Comparison of ENCODE assay signal across 22 mouse cellular contexts in the genomic region with DNA sequence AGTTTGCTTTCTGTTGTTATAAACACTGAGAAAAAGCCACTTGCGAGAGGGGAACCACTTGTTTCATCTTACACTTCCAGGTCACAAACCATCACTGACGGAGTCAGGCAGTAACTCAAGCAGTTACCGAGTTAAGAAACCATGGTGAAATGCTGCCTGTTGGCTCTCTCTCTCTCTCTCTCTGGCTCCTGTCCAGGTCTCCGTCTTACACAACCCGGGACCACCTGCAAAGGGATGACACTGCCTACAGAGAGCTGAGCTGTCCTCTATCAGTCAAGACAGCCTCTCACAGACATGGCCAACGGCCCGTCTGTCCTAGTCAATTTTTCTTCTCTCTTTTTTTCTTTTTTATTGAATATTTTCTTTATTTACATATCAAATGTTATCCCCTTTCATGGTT. TPM values are rescaled to one million over a fixed set of nuclear protein-coding genes. Genes with fewer than 3 reads are reported as not detected.
DNase-seq lines count a peak whose midpoint lies in the region; ATAC-seq lines count a peak whose summit lies in the region.
"Had no signal": no experiment of that assay in that cellular context is flagged by ENCODE, and none has a peak within 500 bp of the region (broad histone marks: within the 10 kb centered on the region; RNA-seq: fewer than 3 reads in every experiment).

No protein-coding gene starts in this region.

- H3K9ac ChIP-seq in heart, embryonic 14.5 days (ENCODE audit: low read length), result peak overlapping the region; percentile 34; the same call in 1 of the 2 replicates
- H3K9ac ChIP-seq in midbrain, embryonic 11.5 days (ENCODE audit: low read length), result no peak overlapping the region
- no peak overlapping the region for H3K9ac ChIP-seq in midbrain, embryonic 15.5 days
- H3K9ac ChIP-seq in embryonic facial prominence, embryonic 14.5 days (ENCODE audit: low read depth, low read length), result no peak overlapping the region
- H3K9ac ChIP-seq: forebrain, embryonic 15.5 days; hindbrain, embryonic 12.5 days; intestine, embryonic 15.5 days; limb, embryonic 12.5 days; liver, embryonic 13.5 days had no signal

- no peaks in the 10 kb centered on the region for H3K27me3 ChIP-seq in heart, embryonic 14.5 days (ENCODE audit: control insufficient read depth, insufficient read depth, low read length)
- H3K27me3 ChIP-seq in midbrain, embryonic 11.5 days (ENCODE audit: control insufficient read depth, insufficient read depth, low read length), result no peaks in the 10 kb centered on the region
- no peaks in the 10 kb centered on the region for H3K27me3 ChIP-seq in midbrain, embryonic 15.5 days (replicated peaks)
- H3K27me3 ChIP-seq in embryonic facial prominence, embryonic 14.5 days (replicated peaks; ENCODE audit: control insufficient read depth, insufficient read depth, low read length), result no peaks in the 10 kb centered on the region
- H3K27me3 ChIP-seq: forebrain, embryonic 15.5 days; hindbrain, embryonic 12.5 days; intestine, embryonic 15.5 days; limb, embryonic 12.5 days; liver, embryonic 13.5 days had no signal

- 68% methylated on average over 7 of the region's 7 CpGs for WGBS in heart, embryonic 14.5 days
- WGBS in midbrain, embryonic 11.5 days, result 86% methylated on average over 7 of the region's 7 CpGs
- WGBS in midbrain, embryonic 15.5 days, result 75% methylated on average over 7 of the region's 7 CpGs
- 67% methylated on average over 7 of the region's 7 CpGs for WGBS in embryonic facial prominence, embryonic 14.5 days

- intact Hi-C loops in heart, postnatal 10 days (cut with DNase I), result no loop called here

- H3K4me3 ChIP-seq in heart, embryonic 14.5 days (ENCODE audit: control insufficient read depth in 1 of 2, insufficient read depth in 1 of 2, low read depth in 1 of 2, low read length in 2 of 2), result no peak overlapping the region
- no peak overlapping the region for H3K4me3 ChIP-seq in midbrain, embryonic 11.5 days (ENCODE audit: low read depth, low read length)
- no peak overlapping the region for H3K4me3 ChIP-seq in midbrain, embryonic 15.5 days
- H3K4me3 ChIP-seq in embryonic facial prominence, embryonic 14.5 days (ENCODE audit: low read depth, low read length), result no peak overlapping the region
- H3K4me3 ChIP-seq: erythroblast, embryonic 14.5 days; forebrain, embryonic 15.5 days; hindbrain, embryonic 12.5 days; intestine, embryonic 15.5 days; limb, embryonic 12.5 days; liver, embryonic 13.5 days; midbrain, embryonic 10.5 days; myocyte had no signal

- peak; percentile 43 for DNase-seq in adrenal gland, postnatal 10 days
- no peak for DNase-seq in adrenal gland, adult 8-10 months
- no peak for DNase-seq in heart, postnatal 10 days
- peak; percentile 64 for DNase-seq in midbrain, embryonic 11.5 days (ENCODE audit: low spot score, missing footprints)
- peak; percentile 25 for DNase-seq in embryonic facial prominence, embryonic 14.5 days (ENCODE audit: low spot score)
- no peak for DNase-seq in urinary bladder, adult 18-20 months (ENCODE audit: low spot score in 2 of 2)
- DNase-seq: cerebellum, adult 18-20 months; heart, adult 18-20 months; kidney, postnatal 10 days; liver, embryonic 13.5 days; right cerebral cortex, adult 18-20 months; thymus, adult 18-20 months had no signal

- H3K27ac ChIP-seq in heart, embryonic 14.5 days (replicated peaks in 1 of 2; ENCODE audit: control insufficient read depth in 1 of 2, insufficient read depth in 1 of 2, low read depth in 2 of 2, low read length in 2 of 2), result peak overlapping the region; percentile 2 to 24; a peak in 1 of 4 replicates
- no peak overlapping the region for H3K27ac ChIP-seq in midbrain, embryonic 11.5 days (ENCODE audit: low read depth, low read length)
- no peak overlapping the region for H3K27ac ChIP-seq in midbrain, embryonic 15.5 days
- no peak overlapping the region for H3K27ac ChIP-seq in embryonic facial prominence, embryonic 14.5 days (replicated peaks; ENCODE audit: low read depth, low read length)
- H3K27ac ChIP-seq: forebrain, embryonic 15.5 days; hindbrain, embryonic 12.5 days; intestine, embryonic 15.5 days; limb, embryonic 12.5 days; liver, embryonic 13.5 days; midbrain, embryonic 10.5 days had no signal

- H3K36me3 ChIP-seq in heart, embryonic 14.5 days (ENCODE audit: control insufficient read depth, insufficient read depth, low read length), result no peaks in the 10 kb centered on the region
- H3K36me3 ChIP-seq in midbrain, embryonic 11.5 days (ENCODE audit: control insufficient read depth, insufficient read depth, low read length), result no peaks in the 10 kb centered on the region
- H3K36me3 ChIP-seq in midbrain, embryonic 15.5 days (replicated peaks), result no peaks in the 10 kb centered on the region
- no peaks in the 10 kb centered on the region for H3K36me3 ChIP-seq in embryonic facial prominence, embryonic 14.5 days (ENCODE audit: control insufficient read depth, insufficient read depth, low read length)
- H3K36me3 ChIP-seq: forebrain, embryonic 15.5 days; hindbrain, embryonic 12.5 days; intestine, embryonic 15.5 days; limb, embryonic 12.5 days; liver, embryonic 13.5 days; midbrain, embryonic 10.5 days had no signal

- ATAC-seq in heart, embryonic 14.5 days (ENCODE audit: insufficient number of reproducible peaks, insufficient read depth, low FRiP score, low read depth), result no peak
- no peak for ATAC-seq in midbrain, embryonic 11.5 days (ENCODE audit: low FRiP score)
- ATAC-seq in midbrain, embryonic 15.5 days (replicated peaks), result no peak
- ATAC-seq in embryonic facial prominence, embryonic 14.5 days (ENCODE audit: low read depth), result no peak
- ATAC-seq: activated CD4-positive, CD25-positive, alpha-beta regulatory T cell, adult 4 months; forebrain, embryonic 15.5 days; intestine, embryonic 15.5 days had no signal

- H3K9me3 ChIP-seq in heart, embryonic 14.5 days (ENCODE audit: control insufficient read depth, low read length), result peaks cover 2% of the 10 kb centered on the region; the same call in 1 of the 2 replicates
- H3K9me3 ChIP-seq in midbrain, embryonic 11.5 days (ENCODE audit: control insufficient read depth, low read length), result no peaks in the 10 kb centered on the region
- H3K9me3 ChIP-seq in midbrain, embryonic 15.5 days, result no peaks in the 10 kb centered on the region
- peaks cover 4% of the 10 kb centered on the region; the same call in 1 of the 2 replicates for H3K9me3 ChIP-seq in embryonic facial prominence, embryonic 14.5 days (ENCODE audit: control insufficient read depth, low read length)
- H3K9me3 ChIP-seq: forebrain, embryonic 15.5 days; hindbrain, embryonic 12.5 days; intestine, embryonic 15.5 days; limb, embryonic 12.5 days; liver, embryonic 13.5 days; midbrain, embryonic 10.5 days had no signal

- peaks cover 5 to 13% of the 10 kb centered on the region in 2 experiments for H3K4me1 ChIP-seq in heart, embryonic 14.5 days (ENCODE audit: control insufficient read depth in 2 of 2, insufficient read depth in 2 of 2, low read length in 2 of 2)
- H3K4me1 ChIP-seq in midbrain, embryonic 11.5 days (ENCODE audit: control insufficient read depth, insufficient read depth, low read length), result no peaks in the 10 kb centered on the region
- H3K4me1 ChIP-seq in midbrain, embryonic 15.5 days, result no peaks in the 10 kb centered on the region
- no peaks in the 10 kb centered on the region for H3K4me1 ChIP-seq in embryonic facial prominence, embryonic 14.5 days (ENCODE audit: control insufficient read depth, insufficient read depth, low read length)
- H3K4me1 ChIP-seq: forebrain, embryonic 15.5 days; hindbrain, embryonic 12.5 days; intestine, embryonic 15.5 days; limb, embryonic 12.5 days; liver, embryonic 13.5 days had no signal

- H3K4me2 ChIP-seq in heart, embryonic 14.5 days (ENCODE audit: low read length), result no peak overlapping the region
- no peak overlapping the region for H3K4me2 ChIP-seq in midbrain, embryonic 11.5 days
- H3K4me2 ChIP-seq in midbrain, embryonic 15.5 days, result no peak overlapping the region
- H3K4me2 ChIP-seq in embryonic facial prominence, embryonic 14.5 days (ENCODE audit: low read depth, low read length), result no peak overlapping the region
- H3K4me2 ChIP-seq: forebrain, embryonic 15.5 days; hindbrain, embryonic 12.5 days; intestine, embryonic 15.5 days; limb, embryonic 12.5 days; liver, embryonic 13.5 days had no signal

RNA-seq across cellular contexts. Expression of a gene that starts 21.5 kb away (rescaled TPM):
- total RNA-seq in adrenal gland, postnatal 10 days (2021), result 10 to 100 TPM in 1 of 2 experiments, 1 to 10 TPM in 1; 2.5 to 11.6 TPM
- under 1 TPM; 0.03 to 0.07 (median 0.04) TPM for total RNA-seq in adrenal gland, adult 8-10 months (2022)
- 16.5 and 18.7 TPM in 2 replicates for polyA plus RNA-seq in heart, embryonic 14.5 days (2014; fragmentation: Nextera tagmentation; extraction: Ambion mirVana)
- total RNA-seq in heart, postnatal 10 days (2021), result 10 to 100 TPM; 51.3 to 77.4 TPM
- polyA plus RNA-seq in midbrain, embryonic 11.5 days (2014; fragmentation: Nextera tagmentation; extraction: Ambion mirVana), result 0.01 and 0.08 TPM in 2 replicates
- 0.09 and 0.26 TPM in 2 replicates for polyA plus RNA-seq in midbrain, embryonic 15.5 days (2015; fragmentation: Nextera tagmentation; extraction: Ambion mirVana)
- 5.5 and 7.5 TPM in 2 replicates for polyA plus RNA-seq in embryonic facial prominence, embryonic 14.5 days (2014; fragmentation: Nextera tagmentation; extraction: Ambion mirVana)
- polyA plus RNA-seq: activated CD4-positive, CD25-positive, alpha-beta regulatory T cell, adult 4 months; erythroblast, embryonic 14.5 days had no signal

RNA-seq across cellular contexts. Expression of a gene that starts 23.9 kb away (rescaled TPM):
- under 1 TPM in 1 of 2 experiments, not detected in 1; 0.33 TPM for total RNA-seq in adrenal gland, postnatal 10 days (2021)
- under 1 TPM in 1 of 4 experiments, not detected in 3; 0.30 TPM for total RNA-seq in adrenal gland, adult 8-10 months (2022)
- polyA plus RNA-seq in heart, embryonic 14.5 days (2014; fragmentation: Nextera tagmentation; extraction: Ambion mirVana), result 0.57 and 0.89 TPM in 2 replicates
- total RNA-seq in heart, postnatal 10 days (2021), result under 1 TPM; 0.67 to 0.72 TPM
- polyA plus RNA-seq in midbrain, embryonic 11.5 days (2014; fragmentation: Nextera tagmentation; extraction: Ambion mirVana), result not detected in 2 replicates
- polyA plus RNA-seq in midbrain, embryonic 15.5 days (2015; fragmentation: Nextera tagmentation; extraction: Ambion mirVana), result 0.11 and 0.12 TPM in 2 replicates
- polyA plus RNA-seq in embryonic facial prominence, embryonic 14.5 days (2014; fragmentation: Nextera tagmentation; extraction: Ambion mirVana), result 0.26 and 0.75 TPM in 2 replicates
- polyA plus RNA-seq: activated CD4-positive, CD25-positive, alpha-beta regulatory T cell, adult 4 months; erythroblast, embryonic 14.5 days; hindbrain, embryonic 12.5 days; liver, embryonic 13.5 days; midbrain, embryonic 10.5 days had no signal

Comparison
In these comparisons a context has a peak if more than half of its experiments do, and no peak if none do; other contexts are left out.
1. DNase-seq: peak in adrenal gland, postnatal 10 days (single experiment), midbrain, embryonic 11.5 days (single experiment) and embryonic facial prominence, embryonic 14.5 days (single experiment); none in adrenal gland, adult 8-10 months (single experiment), heart, postnatal 10 days (0 of 2) and urinary bladder, adult 18-20 months (0 of 2).
2. H3K27ac ChIP-seq: peak in heart, embryonic 14.5 days (2 of 2); none in midbrain, embryonic 11.5 days (single experiment), midbrain, embryonic 15.5 days (single experiment) and embryonic facial prominence, embryonic 14.5 days (single experiment).